Mouse (Mus musculus): Measurements from ENCODE around the gene Upp2.

Upp2 gene

DNA sequence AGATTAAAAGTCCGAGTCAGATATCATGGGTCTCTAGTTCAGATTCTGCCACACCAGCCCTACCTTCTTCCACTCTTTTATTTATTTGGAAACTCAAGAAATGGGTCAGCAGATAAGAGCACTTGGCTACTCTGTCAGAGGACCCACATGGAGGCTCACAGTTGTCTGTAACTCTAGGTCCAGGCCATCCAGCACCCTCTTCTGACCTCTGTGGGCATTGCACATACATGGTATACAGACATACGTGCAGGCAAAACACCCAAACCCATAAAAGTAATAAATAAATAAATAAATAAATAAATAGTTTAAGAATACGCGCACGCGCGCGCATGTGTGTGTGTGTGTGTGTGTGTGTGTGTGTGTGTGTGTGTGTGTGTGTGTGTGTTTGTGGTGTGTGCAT, 47.8 kb downstream of the Upp2 start:
- DNase-seq (ENCODE audit: low read depth, low spot score), result no peak

DNA sequence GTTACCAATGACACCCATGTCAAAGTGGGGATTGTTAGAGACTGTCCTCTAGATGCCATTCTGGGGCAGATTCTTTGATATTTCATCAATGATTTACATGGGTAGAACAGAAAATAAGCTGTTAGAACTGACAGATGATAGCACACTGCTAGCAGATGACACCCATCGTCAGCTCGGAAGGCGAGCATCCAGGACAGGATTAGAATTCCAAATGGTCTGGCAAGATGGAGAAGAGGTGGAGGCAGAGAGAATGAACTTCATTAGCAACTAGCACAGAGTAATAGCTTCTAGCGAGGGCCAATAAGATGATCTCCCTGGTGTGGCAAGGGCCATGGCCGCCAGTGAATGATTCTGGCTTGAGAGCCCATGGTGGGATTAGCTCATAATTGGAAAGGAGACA, 48.7 kb downstream of the Upp2 start:
- DNase-seq (ENCODE audit: low read depth, low spot score), result no peak

DNA sequence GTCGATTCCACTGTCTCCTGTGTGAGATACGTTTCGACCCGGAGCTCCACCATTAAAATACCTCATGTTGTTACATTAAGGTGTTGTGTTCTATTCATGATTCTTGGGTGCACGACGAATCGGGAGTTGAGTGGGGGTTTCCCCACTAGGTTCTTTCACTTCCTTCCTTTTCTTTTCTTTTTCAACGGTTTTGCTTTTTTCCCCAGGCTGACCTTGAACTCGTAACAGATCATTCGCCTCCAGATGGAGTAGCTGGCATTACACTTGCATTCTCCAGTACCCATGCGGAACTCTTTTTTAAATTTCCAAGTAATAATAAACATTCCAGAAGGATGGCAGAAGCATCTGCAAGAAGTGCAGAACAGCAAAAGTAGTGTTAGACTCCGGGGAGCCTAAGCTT, 58.1 kb downstream of the Upp2 start:
- no peak for DNase-seq (ENCODE audit: low read depth, low spot score)

DNA sequence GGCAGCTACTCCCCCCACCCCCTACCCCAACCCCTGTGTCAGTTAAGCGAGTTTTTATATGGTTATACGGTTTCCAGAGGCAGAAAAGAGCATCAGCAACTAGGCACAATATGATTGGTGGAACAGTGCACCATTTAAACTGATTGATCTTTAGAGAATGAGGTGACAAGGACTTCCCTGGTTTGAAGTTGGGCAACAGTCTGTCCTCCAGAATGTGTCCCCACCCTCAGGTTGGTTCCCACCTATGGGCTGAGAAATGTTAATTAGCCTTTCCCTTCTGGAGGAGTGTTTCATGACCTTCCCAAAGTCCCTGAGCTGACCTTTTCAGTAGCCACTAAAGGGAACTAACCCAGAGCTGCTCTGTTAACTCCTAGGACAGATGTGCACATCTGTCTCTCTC, 58.6 kb downstream of the Upp2 start:
- DNase-seq (ENCODE audit: low read depth, low spot score), result no peak

DNA sequence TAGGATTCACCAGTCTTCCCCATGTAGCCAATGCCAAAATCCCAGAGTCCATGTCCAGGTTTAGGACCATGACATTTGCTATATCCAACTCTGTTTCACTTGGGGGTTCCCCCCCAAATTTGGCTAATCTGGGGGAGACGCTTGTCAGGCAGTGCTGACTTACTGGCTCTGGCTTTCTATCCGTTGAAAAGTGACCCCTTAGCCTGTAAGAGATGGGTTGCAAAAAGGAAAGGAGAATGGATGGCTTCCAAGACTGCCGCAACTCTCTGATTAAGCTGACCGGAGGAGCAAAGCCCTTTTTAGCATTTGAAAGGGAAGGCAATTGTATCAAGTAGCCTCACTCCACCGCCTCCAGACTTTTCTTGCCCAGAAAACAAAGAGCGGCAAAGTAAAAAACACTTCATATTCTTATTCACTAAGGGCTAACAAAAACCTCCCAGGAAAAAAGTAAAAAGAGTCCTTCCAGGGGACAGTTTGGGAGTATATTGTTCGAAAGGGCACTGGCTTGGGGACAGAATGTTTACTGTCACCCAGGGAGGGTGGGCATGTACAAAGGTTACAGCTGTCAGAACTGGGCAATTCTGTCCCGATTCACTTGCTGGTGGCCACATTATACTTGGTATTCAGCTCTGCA, 59.2 kb downstream of the Upp2 start:
- no peak for DNase-seq (ENCODE audit: low read depth, low spot score)

DNA sequence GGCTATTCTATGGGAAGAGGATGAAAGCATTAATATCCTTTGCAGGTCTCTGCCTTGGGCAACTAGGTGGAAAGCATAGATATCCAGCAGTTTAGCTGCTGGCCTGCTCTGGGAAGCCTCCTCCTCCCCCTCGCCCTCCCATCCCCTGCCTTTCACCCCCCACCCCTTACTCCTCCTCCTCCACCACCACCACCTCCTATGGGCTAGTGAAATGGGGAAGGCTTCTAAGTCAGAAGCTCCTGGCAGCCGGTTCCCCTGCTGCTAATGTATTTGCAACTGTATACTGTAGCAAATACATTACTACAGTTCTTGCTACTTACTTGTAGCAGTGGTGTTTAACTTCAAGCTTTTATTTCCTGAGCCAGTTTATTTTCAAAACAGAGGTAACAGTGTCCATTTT, 60.9 kb downstream of the Upp2 start:
- no peak for DNase-seq (ENCODE audit: low read depth, low spot score)

DNA sequence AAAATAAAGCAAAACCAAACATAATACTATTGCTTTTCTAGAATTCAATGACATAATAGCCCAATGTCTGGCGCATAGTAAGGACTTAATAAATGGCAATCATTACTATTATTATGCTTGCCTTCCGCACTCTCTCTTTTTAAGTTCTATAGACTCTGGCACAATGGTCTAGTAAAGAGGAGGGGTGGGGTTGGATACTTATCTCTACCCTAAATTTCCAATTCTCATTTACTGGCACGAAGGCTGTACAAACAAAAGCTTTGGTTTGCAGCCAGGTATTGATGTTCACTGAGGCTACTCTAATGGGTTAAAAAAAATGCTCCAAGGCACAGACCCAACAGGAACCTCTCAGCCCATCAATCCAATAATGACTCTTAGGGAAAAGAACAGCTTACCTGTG, 61.9 kb downstream of the Upp2 start:
- DNase-seq (ENCODE audit: low read depth, low spot score), result no peak

DNA sequence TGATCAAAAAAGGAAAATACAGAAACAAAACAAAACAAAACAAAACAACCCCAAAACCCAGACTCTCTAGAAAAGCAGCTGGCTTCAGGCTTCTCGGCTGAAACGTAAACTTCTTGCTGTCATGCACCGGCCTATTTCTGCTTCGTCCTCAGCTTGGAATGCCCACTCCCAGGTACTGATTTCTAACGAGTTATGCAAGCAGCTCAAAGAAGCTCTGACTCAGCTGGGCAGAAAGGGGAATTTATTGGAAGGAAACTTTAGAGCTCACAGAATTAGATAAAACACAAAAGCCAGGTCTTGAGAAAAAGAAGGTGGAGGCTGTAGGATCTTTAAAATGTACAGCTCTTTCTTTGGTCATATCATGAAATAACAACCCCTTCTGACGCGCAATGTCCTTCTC, 62.3 kb downstream of the Upp2 start:
- no peak for DNase-seq (ENCODE audit: low read depth, low spot score)

DNA sequence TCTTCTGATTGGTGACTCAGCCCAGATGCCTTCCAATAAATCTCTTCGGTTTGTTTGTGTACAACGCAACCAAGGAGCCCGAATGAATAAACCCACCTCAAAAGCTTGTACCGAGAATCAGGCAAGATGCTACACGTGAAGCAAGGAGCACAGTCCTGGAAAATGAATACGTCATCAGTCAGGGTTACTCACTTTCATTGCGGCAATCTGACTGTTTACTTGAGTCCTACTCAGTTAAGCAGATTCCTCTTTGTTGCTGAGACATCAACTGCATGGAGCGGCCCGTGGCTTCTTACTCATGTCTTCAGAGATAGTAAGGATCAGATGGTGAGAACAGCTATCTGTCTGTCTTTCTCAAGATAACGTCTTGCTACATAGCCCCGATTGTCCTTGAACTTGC, 66.7 kb downstream of the Upp2 start:
- no peak for DNase-seq (ENCODE audit: low read depth, low spot score)

DNA sequence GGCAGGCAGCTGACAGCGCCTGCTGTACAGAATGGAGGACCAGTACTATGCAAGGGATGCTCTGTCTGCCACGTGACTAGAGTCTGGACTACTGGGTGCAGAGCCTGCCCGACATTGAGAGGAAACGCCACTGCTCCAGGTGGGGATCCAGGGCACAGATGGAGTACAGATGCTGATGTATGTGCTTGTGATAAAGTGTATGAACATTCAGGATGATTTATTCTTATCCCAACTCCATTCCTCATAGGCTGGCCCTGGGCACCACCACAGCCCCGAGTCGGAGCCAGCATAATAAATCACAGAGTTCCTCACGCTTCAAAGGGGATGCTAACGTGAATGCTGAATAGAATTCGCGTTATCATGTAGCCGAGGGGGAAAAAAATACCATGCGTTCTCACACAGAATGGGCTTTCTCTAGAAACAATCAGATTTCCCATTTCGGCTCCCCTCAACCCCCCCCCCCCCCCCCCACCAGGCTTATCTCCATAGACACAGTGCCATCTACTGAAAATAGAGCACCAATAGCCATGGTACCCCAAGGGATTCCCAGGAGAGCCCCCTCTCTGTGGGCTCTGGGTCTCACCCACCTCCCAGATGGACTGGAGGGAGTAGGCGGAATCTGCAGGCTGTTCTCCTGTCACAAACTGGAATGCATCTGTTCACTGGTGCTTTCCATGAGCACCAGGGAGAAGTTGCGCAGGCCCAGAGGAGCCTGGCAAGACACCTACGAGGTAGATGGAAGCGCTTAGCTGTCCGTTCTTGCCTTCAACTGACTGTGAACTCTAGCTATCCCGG, 74.9 kb downstream of the Upp2 start:
- peak; percentile 18 for DNase-seq (ENCODE audit: low read depth, low spot score)

DNA sequence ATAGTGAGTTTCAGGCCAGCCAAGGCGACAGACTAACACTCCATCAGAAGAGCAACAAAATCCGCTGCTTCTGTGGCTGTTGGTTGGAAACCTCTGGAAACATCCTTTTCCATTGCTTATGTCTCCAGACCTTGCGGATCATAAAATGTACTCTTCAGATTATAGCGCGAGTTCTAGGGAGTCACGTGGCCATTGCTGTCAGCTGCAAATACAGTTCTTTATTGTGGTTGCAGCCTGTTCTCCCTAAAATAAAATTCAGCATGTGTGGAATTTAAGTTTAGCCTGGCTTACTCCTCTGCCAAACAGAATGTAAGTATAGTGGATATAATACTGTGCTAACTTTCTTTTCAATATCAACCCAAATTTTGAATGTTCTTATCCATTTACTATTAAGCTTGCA, 78.6 kb downstream of the Upp2 start:
- DNase-seq (ENCODE audit: low read depth, low spot score), result no peak

DNA sequence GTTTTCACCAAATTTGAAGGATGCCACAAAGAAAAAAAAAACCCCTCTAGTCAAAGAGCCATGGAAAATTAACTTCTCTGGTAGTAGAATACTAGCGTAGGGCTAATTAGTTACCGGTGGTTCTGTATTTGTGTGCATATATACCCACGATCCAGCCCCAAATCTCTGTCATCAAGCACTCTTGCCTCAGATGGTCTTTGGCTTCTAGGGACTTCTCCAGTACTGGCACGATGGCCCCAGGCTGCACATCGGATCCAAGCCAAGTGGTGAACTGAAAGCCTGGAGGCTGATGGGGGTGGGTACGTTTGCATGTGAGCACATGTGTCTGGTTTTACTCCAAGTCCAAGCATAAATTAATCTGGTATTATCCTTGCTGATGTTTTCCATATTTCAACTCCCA, 88.1 kb downstream of the Upp2 start:
- no peak for DNase-seq (ENCODE audit: low read depth, low spot score)

DNA sequence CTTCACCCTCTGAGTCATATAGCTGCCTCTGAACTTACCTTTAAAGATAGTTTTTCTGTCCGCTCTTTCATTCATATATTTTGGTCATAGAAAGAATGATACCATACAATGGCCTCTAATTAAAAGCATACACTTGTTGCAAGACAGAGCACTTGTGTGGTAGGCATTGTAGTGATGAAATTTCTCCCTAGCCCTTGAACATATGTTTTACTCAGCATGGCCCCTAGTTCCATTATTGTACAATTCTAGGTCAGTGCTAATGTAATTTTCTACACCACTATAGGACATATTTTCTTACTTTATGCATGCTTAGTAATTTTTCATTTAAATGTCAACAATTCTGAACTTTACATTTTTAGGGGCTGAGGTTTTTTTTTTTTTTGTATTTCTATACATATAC, 89.9 kb downstream of the Upp2 start:
- DNase-seq (ENCODE audit: low read depth, low spot score), result no peak

DNA sequence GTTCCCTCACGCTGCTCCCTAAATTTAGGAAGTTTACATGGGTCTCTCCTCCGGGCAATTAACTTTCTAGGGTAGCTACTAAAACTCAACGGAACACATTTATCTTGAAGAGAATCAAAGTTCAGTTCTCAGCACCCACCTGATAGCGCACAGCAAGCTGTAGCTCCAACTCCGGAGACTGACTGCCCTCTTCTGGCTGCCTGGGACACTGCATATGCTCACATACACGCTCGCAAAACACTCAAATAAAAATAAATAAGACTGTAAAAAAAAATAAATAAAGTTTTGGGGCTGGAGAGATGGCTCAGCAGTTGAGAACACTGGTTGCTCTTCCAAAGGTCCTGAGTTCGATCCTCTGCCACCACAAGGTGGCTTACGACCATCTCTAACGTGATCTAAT, 90.8 kb downstream of the Upp2 start:
- DNase-seq (ENCODE audit: low read depth, low spot score), result no peak

DNA sequence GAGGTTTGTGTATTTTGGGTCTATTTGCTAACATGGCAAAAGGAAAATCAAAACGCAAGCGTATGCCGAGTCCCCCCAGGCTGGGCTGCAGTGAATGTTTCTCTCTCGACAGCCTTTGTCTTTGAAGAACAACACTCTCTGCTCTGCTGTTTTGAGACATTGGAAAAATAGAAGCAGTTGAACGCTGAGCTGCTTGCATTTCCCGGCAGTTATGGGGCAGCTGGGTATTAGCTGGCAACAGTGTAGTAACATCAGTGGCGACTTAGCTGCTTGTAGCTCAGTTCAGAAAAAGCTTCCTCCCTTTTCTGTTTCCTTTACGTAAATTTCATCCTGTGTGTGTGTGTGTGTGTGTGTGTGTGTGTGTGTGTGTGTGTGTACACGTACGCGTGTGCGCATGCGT, 93.5 kb downstream of the Upp2 start:
- no peak for DNase-seq (ENCODE audit: low read depth, low spot score)

DNA sequence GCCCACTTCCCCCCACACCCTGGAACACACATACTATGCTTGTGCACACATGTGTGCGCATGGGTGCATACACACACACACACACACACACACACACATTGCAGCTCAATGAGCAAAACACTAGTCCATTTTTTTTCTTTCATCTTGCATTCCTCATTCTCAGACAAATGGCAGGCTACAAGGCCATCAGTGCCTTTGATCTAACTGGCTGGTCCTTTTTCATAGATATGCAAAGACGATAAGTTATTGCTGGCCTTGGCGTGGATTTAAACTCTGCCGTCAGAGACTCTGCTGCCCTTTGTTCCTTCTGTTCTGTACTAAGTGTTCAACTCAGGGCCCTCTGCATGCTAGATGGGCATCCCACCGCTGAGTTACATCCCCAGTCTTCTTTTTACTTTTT, 94.0 kb downstream of the Upp2 start:
- DNase-seq (ENCODE audit: low read depth, low spot score), result no peak

DNA sequence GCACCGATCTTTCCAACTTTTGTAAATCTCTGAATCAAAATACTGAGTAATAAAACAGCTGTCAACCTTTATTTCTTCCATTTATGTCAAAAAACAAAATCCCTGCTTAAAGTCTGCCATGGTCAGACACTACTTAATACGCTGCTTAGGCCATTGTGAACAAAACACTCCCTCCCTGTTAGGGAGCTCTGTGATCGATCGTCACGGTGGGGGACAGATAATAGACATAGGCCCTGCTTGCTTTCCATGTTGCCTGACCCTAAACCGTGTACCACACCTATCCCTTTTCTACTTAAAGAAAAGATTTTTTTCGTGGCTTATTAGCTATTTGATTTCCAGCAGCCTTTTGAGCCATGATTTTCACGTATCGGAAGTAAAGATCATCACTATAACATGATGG, 95.6 kb downstream of the Upp2 start:
- no peak for DNase-seq (ENCODE audit: low read depth, low spot score)

DNA sequence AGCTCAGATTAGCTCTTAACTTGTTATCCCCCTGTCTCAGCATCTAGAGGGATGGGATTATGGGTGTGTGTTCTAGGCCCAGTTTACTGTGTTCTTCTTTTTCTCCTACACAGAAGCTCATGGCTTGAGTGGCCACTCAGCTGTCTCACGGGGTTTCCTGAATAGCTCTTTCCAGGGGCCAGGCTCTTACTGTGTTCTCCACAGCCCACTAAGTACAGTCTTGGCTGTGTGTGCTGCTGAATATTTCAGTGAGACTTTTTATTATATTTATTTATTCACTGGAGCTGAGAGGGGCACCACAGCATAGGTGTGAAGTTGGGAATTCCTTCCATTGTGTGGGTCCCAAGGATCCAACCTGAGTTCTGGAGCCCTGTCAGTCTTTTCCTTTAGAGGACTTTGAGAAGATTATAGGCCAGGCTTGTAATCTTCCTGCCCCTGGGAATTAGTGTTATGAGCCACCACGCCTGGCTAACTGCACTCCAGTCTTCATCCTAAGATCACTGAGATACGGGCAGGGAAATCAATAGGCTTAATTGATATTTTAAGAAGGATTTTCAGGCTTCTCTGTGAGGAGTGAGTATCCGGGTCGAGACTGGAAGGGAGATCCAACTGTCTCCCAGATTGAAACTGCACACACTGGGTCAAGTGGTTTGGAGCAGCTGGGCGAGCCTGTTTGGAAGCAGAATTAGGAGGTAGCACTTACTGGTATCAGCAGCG, 96.5 kb downstream of the Upp2 start:
- DNase-seq (ENCODE audit: low read depth, low spot score), result no peak

DNA sequence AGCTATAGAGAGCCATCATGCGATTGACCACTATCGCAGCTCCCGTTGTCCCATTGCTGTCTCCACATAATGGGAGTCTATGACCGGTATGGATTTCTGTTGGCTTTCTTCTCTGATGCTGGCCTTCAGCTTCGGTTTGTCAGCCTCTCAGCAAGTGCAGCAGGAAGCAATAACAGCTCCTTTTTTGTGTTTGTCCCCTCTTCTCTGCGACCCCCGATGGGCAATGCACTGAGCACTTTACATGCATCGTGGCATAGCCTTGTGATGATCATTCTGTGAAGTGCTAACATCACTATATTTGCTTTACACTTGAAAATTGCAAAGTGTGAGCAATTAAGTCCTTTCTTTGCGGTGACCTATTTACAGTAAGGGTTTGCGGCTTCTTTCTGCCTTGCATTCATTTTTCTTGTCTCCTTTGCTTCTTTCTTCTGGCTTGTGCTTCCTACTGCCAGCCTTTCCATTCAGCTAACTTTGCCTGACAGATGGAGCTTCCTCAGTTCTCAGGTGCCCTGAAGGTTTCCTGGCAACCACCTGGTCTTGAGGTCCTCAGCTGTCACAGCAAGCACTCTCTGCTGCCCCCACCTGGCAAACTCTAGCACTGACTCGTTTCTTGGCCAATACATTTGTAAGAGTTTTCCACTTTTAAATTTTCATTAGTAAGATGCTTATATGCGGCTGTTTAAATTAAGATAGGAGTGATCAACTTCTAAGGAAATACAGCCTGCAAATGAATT, 98.2 kb downstream of the Upp2 start:
- peak; percentile 69 for DNase-seq (ENCODE audit: low read depth, low spot score)

DNA sequence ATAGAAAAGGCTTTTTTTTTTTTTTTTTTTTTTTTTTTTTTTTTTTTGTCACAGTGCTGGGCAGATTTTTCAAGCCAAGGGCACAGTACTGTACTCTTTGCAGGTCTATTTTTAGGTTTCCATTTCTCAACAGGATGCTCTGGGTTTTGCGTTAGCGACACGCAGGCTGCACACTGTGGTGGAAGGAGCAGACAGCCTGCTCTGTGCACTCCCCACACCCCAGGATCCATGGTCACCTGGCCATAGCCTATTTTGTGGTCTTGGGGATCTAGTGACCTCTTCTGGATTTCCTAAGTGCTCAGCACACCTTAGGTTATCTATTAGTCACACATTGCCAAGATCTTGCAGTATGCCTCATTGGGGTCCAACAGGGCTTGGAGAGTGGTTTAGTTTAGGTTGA, 100.2 kb downstream of the Upp2 start:
- no peak for DNase-seq (ENCODE audit: low read depth, low spot score)

DNA sequence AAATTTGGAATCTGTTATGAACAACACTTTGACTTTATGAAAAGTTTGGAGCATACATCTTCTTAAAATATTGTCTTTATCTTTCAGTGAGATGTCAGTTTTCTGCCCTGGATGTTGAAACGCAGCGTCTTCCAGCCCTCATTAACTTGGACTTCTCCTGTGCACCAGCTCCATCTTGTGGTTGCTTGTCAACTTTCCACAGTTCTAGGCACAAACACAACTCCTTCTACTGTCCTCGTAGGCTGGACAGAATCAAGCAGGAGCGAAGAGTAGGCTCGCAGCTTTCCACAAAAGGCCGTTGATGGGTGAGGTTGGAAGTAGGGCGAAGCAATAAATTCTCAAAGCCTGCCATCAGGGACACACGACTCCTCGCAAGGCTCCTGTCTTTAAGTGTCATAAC, 100.9 kb downstream of the Upp2 start:
- DNase-seq (ENCODE audit: low read depth, low spot score), result peak; percentile 56

DNA sequence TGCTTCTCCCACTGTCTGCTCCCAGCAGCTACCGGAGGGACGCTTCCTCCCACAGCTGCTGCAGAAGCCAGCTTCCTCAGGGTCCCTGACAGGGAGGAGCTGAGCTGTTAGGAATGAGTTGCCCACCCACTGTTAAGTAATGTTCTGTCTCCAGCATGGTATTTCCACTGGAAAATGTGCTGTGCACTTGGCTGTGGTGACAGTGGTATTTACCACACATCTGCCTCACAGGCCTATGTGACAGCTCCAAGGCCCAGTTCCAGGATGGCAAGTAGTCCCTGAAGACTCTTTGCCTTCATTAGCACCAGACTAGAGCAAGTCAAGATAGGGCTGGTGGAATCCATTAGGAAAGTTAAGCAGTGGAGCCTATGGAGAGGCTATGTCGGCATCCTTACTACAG, 102.0 kb downstream of the Upp2 start:
- DNase-seq (ENCODE audit: low read depth, low spot score), result no peak
